Mouse (Mus musculus) left cerebral cortex, postnatal 14 days (tissue): ENCODE data around the gene Tdrd3. TPM values are rescaled to one million over a fixed set of nuclear protein-coding genes. Genes with fewer than 3 reads are reported as not detected.

Source experiments
- DNase-seq, 2 experiments: peaks; one replicate each; pipeline ENCODE4 v3.0.0; 2021 to 2022; ENCODE audit warnings: low spot score in 2 of 2, mixed read lengths in 1 of 2
- intact Hi-C: fragments of 180-260 bp; cut with DNase I; formaldehyde crosslinking; loops from one replicate; pipeline ENCODE4 v1.15.1; 2025
- total RNA-seq, 2 experiments: library from RNA; stranded (reverse); gene quantifications; 2 replicates each; pipeline ENCODE4 v1.2.3; 2021

The Tdrd3 gene
- total RNA-seq, 2 experiments from 2014 or later = 23.3 to 23.8 TPM

DNA sequence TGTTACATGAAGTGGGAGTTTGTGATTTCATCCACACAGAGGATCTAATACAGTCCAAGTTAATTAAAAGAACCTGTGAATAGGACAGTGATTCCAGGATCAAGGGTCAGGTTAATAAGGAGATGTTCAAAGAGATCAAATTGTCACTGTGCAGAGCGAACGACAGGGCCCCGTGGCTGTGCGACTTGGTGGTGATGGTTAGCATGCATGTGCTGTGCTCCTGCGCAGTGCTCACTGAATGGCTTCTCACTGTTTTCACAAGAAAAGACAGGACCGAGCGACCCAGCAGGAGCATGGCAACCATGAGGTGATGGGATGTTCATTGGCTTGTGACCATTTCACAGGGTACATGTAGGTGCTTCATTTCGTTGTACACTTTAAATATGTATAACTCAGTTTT, 115.4 kb downstream of the Tdrd3 start:
- intact Hi-C loops = no loop called here

DNA sequence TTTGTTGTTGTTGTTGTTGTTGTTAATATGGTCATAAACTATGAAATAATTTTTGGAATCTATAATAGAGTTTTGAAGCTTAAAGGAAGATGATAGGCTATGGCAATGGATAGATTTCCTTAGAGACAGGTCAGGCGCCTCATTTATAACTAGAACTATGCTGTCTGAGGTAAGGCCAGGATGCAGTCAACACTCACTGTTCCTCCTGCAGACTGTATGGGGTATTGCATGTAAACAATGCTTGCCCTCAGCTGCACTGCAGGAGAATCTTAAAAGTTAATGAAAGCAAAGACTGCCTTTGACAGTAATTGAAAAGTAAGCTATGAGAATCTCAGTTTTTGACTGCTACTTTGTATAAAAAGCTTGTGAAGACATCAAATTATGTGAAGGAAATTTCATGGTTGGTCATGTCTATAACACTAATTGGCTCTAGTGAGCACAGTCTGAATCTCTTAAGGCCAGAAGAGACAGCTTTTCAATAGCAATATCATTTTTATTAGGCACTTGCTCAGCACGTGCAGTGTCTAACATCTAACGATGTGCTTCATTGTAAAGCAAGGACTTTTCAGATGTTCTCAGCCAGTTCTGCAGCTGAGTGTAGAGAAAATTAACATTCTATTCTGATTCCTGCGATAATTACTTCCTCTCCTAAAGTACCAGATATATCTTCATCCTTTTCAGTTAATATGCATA, 120.8 kb downstream of the Tdrd3 start:
- DNase-seq = no peak
- intact Hi-C loops = no loop called here

More for the DNA sequence above, 115.4 kb downstream of the Tdrd3 start:
- no peak for DNase-seq

DNA sequence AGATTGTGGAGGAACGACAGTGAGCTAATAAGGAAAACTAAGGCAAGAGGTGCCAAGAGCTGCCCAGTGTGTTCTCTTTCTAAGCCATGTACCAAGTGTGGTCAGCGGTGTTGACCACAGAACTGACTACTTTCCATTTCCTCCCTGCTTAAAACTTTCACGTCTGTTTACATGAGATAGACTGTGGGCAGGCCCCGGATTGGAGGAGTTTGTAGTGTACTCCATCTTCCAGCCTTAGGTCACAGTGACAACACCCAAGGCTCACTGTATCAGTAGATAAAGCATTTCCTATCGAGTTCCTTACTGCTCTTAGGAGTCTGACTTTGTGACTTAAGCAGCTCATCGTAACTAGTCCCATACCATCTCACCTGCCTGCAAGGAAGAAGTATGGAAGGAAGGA, 133.5 kb downstream of the Tdrd3 start:
- intact Hi-C loops = no loop called here
- DNase-seq = no peak

DNA sequence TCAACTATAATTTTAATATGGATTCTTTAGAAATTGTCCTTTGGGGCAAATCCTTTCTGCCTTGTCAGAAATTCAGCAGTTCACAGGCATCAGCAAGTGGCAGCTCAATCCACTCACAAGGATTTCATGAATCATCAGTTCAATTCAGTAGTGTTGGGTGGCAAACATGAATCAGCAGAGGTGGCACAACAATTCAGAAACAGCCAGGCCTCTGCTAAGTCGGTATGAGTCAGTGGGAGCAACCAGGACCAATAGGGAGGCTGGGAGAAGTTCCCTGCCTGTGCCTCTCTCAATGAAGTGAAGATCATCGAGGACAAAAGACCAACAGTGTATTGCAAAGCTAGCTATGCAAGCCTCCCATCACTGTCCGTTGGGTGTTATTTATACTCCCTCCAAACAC, 135.8 kb downstream of the Tdrd3 start:
- no peak for DNase-seq

DNA sequence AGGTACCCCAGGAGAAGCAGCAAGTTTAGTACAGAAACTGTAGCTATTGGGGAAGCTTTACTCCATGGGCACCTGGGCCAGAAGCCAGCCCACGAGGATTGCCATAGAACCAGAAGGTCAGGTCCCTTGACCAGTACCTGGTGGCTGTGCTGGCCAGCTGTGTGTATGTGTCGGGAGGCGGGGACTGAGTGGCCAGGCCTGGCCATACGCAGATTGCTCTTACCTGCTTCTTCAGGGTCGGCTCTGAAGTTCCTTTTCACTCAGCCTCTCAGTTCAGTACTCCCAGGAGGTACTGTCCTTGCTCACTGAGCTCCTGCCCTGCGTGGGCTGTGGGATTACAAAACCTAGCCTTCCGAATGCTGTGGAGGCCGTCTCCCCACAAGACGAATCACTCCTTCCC, 147.4 kb downstream of the Tdrd3 start:
- no peak for DNase-seq
- intact Hi-C loops = no loop called here

More for the DNA sequence above, 135.8 kb downstream of the Tdrd3 start:
- intact Hi-C loops = no loop called here

DNA sequence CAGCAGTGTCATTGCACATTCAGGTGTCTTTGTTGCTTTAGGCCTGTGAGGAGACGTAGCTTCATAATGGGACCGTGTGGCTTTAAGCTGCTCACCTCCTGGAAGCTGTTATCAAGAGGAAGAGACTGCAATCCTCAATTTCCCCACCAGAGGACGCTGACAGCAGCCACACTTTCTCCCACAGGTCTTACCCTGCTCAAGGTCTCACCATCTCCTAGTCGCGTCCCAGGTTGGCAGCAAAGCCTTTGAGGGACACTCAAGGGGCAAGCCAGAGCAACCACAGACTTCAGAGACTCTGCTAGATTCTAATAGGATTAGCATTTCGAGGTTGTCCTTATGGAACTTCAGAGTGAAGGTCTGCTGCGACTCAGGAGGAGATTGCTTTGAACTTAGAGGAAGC, 149.8 kb downstream of the Tdrd3 start:
- intact Hi-C loops = loop anchor here (5.0 kb wide), 1 partner anchor 901 kb away; no protein-coding TSS in a partner anchor

DNA sequence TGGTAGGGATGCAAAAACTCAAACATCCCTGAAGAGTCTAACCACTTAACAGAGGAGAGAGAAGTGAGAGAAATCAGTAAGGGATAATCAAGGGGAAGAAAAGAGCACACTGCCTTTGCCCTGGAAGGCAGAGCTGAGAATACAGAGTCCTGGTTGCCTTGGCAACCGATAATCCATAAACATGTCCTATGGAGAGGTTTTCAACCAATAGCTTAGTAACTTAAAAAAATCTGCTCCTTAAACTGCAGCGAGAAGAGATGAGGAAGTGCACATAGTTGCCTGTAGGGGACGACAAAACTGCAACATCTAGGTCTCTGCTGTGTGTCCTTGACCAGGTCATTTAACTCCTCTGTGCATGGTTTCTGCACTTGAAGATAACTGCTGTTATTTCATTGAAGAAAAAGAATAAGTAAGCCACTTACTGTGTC, 150.6 kb downstream of the Tdrd3 start:
- DNase-seq = peak in 1 of 2 experiments; percentile 14
- intact Hi-C loops = loop anchor here (5.0 kb wide), 1 partner anchor 900 kb away; no protein-coding TSS in a partner anchor

More for the DNA sequence above, 149.8 kb downstream of the Tdrd3 start:
- peak; percentile 39 to 47 for DNase-seq

DNA sequence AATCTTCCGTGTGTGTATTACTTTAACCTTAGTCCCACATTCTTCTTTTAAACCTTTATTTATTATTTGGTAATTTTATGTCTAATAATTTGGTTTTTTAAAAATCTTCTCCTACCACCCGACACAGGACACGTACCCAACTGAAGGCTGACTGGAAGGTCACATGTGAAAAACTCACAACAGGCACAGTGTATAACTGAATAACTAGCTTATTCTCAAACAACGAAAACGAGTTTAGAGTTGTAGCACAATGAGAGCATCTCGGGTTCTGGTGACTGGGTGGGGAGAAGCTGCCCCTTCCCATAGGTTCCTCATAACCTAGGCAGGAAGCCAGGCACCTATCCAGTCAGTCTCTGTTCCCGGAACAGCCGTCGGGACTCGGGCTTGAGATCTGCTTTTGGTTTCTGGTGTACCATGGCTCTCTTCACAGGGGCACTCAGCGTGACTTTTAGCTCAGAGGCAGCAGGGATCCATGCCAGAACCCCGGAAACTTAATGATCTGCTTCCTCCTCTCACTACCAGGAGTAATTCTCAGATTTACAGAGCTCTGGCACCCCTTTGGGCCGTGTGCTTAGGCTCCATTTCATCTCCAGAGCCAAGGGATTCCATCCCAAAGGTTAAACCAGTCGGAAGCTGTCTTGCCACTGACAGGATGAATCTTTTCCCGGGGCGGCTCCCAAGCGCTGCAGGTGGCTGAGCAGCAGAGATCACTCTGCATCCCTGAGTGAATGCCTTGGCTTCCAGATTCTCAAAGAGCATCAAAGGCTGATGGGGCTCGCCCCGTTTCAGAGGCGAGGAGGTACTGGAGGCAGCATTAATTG, 151.4 kb downstream of the Tdrd3 start:
- peak in 1 of 2 experiments; percentile 14 for DNase-seq
- intact Hi-C loops = loop anchor here (5.0 kb wide), 1 partner anchor 899 kb away; no protein-coding TSS in a partner anchor

DNA sequence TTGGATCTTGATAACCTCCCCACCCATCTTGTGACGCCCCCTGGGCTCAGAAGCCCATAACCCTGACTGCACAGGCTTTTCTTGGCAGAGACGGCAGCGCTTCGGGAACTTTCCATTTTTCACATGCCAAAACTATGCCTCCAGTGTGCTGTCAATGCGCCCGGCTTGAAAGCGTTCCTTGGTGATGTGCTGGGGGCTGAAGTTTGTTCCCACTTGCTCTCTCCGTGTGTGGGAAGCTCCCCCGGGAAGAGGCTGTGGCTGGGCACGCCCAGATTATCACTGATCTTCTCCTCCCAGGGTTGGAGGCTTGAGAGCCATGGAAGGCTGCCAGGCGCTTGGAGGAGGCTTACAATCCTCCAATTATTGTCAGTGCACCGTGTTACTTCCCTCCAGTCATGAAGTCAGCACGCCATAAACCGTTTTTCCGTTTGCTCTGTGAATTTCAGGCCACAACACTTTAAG, 152.0 kb downstream of the Tdrd3 start:
- intact Hi-C loops = loop anchor here (5.0 kb wide), 1 partner anchor 899 kb away; no protein-coding TSS in a partner anchor
- DNase-seq = peak; percentile 41 to 60

DNA sequence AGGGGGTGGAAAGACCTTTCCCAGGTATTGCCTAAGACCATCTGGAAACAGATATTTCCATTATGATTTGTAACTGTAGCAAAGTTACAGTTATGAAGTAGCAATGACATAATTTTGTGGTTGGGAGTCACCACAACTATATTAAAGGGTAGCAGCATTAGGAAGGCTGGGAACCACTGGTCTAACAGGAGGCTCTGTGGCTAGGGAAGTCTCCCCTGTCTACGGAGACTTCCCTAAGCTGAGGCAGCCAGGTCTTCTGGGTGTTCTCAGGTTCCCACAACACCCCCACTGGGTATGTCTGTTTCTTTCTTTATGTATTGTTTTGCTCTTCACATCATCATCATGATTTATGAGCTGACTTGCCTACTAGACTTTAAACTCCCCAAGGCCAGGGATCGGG, 153.0 kb downstream of the Tdrd3 start:
- no peak for DNase-seq
- intact Hi-C loops = loop anchor here (5.0 kb wide), 1 partner anchor 898 kb away; no protein-coding TSS in a partner anchor

DNA sequence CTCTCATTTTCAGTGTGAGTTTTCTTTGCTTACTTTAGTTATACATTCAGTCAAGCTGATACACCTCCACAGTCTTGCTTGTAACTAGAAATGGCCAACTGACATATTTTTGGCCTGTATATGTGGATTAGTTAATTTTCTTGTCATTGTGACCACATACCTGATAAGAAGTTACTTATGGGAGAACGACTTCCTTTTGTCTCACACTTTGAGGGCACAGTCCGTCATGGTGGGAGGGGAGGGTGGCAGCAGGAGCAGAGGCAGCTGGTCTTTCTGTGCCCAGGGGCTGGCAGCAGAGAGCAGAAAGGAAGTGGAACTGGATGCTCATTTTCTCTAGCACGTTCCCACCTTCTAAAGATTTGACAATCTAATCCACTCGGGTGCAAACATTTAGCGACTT, 156.0 kb downstream of the Tdrd3 start:
- DNase-seq = no peak
- intact Hi-C loops = no loop called here

DNA sequence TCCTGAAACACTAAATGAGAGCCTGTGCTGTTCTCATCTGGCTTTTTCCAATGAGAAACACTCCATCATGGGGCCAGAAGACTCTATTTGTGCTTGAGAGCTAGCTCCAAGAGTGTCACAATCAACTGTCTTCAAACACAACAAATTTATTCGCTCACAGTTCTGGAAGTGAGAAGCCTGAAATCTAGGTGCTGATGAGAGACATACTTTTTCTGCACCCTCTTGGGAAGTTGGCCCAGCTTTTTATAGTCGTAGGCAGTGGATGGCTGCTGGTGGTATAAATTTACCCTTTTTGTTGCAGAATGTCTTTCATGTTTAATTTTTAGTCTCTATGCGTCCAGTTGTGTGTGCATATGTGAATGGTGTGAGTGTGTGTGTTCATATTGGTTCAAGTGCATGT, 166.2 kb downstream of the Tdrd3 start:
- intact Hi-C loops = no loop called here
- DNase-seq = peak in 1 of 2 experiments; percentile 34
